Mouse (Mus musculus) small intestine, adult 2 months (tissue): ENCODE measurements at regions not wholly inside any gene's neighbourhood (a gene's known extent, or its start where the extent isn't known, plus 50 kb on each side); places are given as distances from the start of the nearest gene placed in this dataset.

Experiments used
- CTCF ChIP-seq: fragments of 200-500 bp; IDR thresholded peaks from 2 replicates; pipeline ENCODE4 v1.5.1; 2012; ENCODE audit warnings: low read depth, mild to moderate bottlenecking, control low read depth, inconsistent platforms, low read length, moderate library complexity, mixed read lengths; ENCODE audit not compliant: insufficient replicate concordance, insufficient read length; ENCODE audit errors: extremely low read depth
- POLR2A ChIP-seq: fragments of 200-500 bp; IDR thresholded peaks from 2 replicates; pipeline ENCODE4 v1.6.1; 2012; ENCODE audit warnings: low read depth, mild to moderate bottlenecking, control low read depth, inconsistent platforms, low read length, moderate library complexity

DNA sequence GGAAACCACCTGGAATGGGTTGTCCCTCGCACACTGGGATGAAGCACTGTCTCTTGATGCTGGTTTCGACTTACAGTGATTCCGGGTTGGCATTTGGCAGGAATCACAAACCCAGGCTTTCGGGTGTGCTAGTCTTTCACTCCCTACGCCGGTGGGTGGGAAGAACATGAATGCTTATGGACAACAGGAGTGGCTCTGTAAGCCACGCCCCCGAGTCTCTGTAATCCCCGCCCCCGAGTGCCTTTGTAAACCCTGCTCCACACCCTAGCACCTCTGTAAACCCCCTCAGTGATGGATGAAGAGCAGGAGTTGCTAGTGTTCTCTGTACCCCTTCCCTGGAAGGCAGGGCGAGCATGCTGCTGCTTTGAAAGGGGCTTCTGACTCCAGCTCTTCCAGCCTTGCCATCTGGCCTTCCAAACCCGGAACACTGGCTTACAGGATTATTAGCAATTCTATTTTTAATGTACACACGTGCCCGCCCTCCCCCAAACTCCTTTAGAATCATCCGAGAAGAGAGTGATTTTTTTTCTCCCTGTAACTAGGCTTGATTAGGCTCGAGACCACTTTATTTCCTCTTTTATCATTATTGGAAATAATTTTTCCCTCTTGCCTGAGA is 272.6 kb downstream of the Vrk1 start:
- TF ChIP-seq CTCF (no peak), POLR2A (no peak)
